Mouse (Mus musculus) neural tube, embryonic 15.5 days (tissue): ENCODE results near the gene Chst10. TPM values are rescaled to one million over a fixed set of nuclear protein-coding genes. Genes with fewer than 3 reads are reported as not detected.

ENCODE experiments used
- ATAC-seq: fragments of 200-750 bp; cut with Nextera tagmentation; 2 replicates; pipeline ENCODE4 v1.8.0; 2017; ENCODE audit warnings: mild to moderate bottlenecking, moderate TSS enrichment, moderate library complexity; ENCODE audit not compliant: low FRiP score
- H3K27ac ChIP-seq: fragments of 300-500 bp; sonication (generic); replicated peaks from 2 replicates; pipeline ENCODE4 v1.5.1; 2015; ENCODE audit warnings: mild to moderate bottlenecking, inconsistent platforms
- H3K27me3 ChIP-seq: fragments of 300-500 bp; sonication (generic); replicated peaks from 2 replicates; pipeline ENCODE4 v1.6.1; 2015; ENCODE audit warnings: inconsistent platforms
- H3K36me3 ChIP-seq: fragments of 300-500 bp; sonication (generic); 2 replicates; pipeline ENCODE4 v1.6.1; 2015; ENCODE audit warnings: inconsistent platforms
- H3K4me1 ChIP-seq: fragments of 300-500 bp; sonication (generic); 2 replicates; pipeline ENCODE4 v1.6.1; 2015; ENCODE audit warnings: inconsistent platforms
- H3K4me2 ChIP-seq: fragments of 300-500 bp; sonication (generic); 2 replicates; pipeline ENCODE4 v1.6.1; 2015; ENCODE audit warnings: inconsistent platforms, mild to moderate bottlenecking, moderate library complexity
- H3K4me3 ChIP-seq: fragments of 300-500 bp; sonication (generic); replicated peaks from 2 replicates; pipeline ENCODE4 v1.5.1; 2015; ENCODE audit warnings: mild to moderate bottlenecking, inconsistent platforms
- H3K9ac ChIP-seq: fragments of 300-500 bp; sonication (generic); replicated peaks from 2 replicates; pipeline ENCODE4 v1.6.1; 2015; ENCODE audit warnings: mild to moderate bottlenecking, inconsistent platforms
- H3K9me3 ChIP-seq: fragments of 300-500 bp; sonication (generic); replicated peaks from 2 replicates; pipeline ENCODE4 v1.6.1; 2016; ENCODE audit warnings: inconsistent platforms
- WGBS: fragments of 180-500 bp; shearing (Covaris S2); methylation state at CpG from one replicate; pipeline ENCODE4 v1.1.7; 2015; ENCODE audit warnings: mixed read lengths; 5-methylcytosine and 5-hydroxymethylcytosine counted together
- polyA plus RNA-seq: library from polyadenylated mRNA; unstranded; fragments of >200 nt; fragmentation: Nextera tagmentation; extraction: Ambion mirVana; gene quantifications from 2 replicates; pipeline ENCODE4 v1.2.1, GENCODE M21; 2015

The Chst10 gene
- polyA plus RNA-seq, 1 experiment from 2014 or later, result 47.5 TPM

DNA sequence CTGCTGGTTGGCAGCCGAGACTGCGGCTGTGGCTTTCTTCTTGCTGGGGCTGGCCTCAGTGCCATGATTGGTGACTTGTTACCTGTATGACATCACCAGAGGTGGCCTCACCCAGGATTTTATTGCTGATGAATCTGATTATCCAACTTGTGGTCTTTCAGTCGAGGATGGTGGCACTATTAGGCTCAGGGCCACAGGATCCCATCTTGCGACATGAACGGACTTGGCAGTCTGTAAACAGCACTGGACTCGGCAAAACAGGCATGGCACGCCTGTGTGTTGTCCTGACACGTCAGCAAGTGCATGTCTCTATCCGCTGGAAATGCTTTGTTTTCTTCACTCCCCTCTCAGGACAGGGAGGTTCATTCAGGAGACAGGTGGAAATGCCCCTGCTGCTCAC is 33.6 kb downstream of the Chst10 start:
- Histone ChIP-seq H3K9ac (no peak overlapping the region), H3K4me2 (no peak overlapping the region), H3K27me3 (no peaks in the 10 kb centered on the region), H3K4me3 (no peak overlapping the region), H3K4me1 (peaks cover 5% of the 10 kb centered on the region), H3K9me3 (no peaks in the 10 kb centered on the region), H3K27ac (no peak overlapping the region), H3K36me3 (peaks cover 43% of the 10 kb centered on the region)
- ATAC-seq, result no peak
- WGBS, result 81% methylated on average over 9 of the region's 9 CpGs

DNA sequence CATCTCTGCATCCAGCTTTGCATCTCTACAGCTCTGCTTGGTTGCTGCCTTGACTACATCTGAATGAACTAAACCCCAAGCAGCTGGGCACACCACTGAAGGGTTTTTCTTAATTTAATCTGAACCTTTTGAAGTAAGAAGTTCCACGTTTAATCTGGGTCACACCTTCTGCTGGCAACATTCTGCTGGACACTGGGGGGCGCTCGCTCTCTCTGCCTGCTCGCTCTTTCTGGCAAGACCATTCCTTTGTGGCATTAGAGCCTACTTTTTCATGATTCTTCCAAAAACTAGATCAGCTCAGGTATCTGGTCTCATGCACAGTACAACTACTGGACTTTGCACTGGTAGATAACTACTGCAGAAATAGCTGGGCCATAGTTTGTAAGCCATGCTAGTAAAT is 35.7 kb downstream of the Chst10 start:
- Histone ChIP-seq H3K36me3 (peaks cover 31% of the 10 kb centered on the region), H3K27ac (no peak overlapping the region), H3K4me1 (peaks cover 5% of the 10 kb centered on the region), H3K27me3 (no peaks in the 10 kb centered on the region), H3K4me2 (no peak overlapping the region), H3K9ac (no peak overlapping the region), H3K9me3 (no peaks in the 10 kb centered on the region), H3K4me3 (no peak overlapping the region)
- ATAC-seq, result no peak
- 18% methylated on average over 4 of the region's 4 CpGs for WGBS

DNA sequence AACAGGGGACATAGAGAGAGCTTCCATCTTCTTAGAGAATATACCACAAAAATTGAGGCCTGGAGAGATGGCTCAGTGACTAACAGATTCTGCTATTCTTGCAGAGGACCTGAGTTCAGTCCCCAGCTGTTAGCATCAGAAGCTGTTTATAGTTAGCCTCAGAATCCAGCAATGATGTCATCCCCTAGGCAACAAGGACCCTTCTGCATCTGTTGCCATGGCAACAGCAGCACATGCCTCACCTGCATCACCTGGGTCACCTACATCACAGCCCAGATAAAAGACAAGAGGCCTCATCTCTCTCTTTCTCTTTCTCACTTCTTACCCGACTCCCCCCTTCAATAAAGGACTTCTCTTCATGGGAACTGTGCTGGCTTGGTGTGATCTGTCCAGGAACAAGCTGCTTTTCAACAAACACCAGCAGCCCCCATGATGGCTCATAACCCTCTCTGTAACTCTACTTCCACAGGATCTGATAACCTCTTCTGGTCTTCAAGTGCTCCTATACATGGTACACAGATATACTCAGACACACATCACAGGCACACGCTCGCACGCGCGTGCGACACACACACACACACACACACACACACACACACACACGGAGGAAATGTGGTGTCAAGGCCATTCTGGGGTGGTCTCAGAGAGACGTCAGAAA is 37.0 kb downstream of the Chst10 start:
- Histone ChIP-seq H3K4me1 (peaks cover 5% of the 10 kb centered on the region), H3K36me3 (peaks cover 22% of the 10 kb centered on the region), H3K9ac (no peak overlapping the region), H3K27ac (no peak overlapping the region), H3K27me3 (no peaks in the 10 kb centered on the region), H3K4me2 (no peak overlapping the region), H3K4me3 (no peak overlapping the region), H3K9me3 (no peaks in the 10 kb centered on the region)
- WGBS, result 86% methylated on average over 9 of the region's 9 CpGs
- no peak; the same call in 1 of the 2 replicates for ATAC-seq

DNA sequence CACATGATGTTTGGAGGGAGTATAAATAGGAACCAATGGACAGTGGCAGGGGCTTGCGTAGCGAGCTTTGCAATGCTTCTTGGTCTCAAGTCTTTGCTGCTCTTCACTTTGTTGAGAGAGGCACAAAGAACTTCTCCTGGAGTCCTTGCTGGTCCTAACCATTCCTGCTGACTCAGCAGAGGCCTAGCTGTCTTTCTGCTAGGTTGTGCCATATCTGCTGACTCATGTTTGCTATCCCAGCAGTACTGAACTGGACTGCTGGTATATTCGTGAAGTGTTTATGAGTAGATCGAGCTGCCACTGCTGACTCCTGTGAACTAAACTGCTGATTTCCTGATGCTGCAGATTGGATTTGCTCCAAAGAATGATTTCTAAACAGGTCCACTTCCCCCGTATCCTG is 37.8 kb downstream of the Chst10 start:
- H3K27ac ChIP-seq, result no peak overlapping the region
- no peaks in the 10 kb centered on the region for H3K9me3 ChIP-seq
- H3K36me3 ChIP-seq, result peaks cover 16% of the 10 kb centered on the region
- no peaks in the 10 kb centered on the region for H3K27me3 ChIP-seq
- no peak overlapping the region for H3K9ac ChIP-seq
- no peak for ATAC-seq
- H3K4me3 ChIP-seq, result no peak overlapping the region
- H3K4me2 ChIP-seq, result no peak overlapping the region
- 89% methylated on average over 5 of the region's 5 CpGs for WGBS
- peaks cover 5% of the 10 kb centered on the region for H3K4me1 ChIP-seq

DNA sequence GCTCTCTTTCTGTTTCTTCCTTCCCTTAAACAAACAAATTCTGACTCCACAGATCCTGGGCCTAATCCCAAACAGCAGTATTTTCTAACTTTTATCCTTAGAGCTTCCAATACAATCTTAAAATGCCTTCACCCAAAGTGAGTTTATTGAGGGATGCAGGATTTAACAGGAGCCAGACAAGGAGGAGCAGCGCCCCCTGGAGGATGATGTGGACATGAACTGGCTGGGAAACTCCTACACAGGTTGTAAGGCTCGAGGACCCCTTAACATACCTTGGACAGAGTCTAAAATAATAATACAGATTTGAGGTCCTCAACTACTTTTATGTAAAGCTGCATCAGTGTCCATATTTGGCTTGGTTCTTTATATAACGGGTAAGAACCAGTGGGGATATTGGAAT is 41.8 kb downstream of the Chst10 start:
- ATAC-seq, result peak; percentile 75; the same call in 1 of the 2 replicates
- Histone ChIP-seq H3K4me3 (no peak overlapping the region), H3K27me3 (peaks cover 6% of the 10 kb centered on the region), H3K27ac (no peak overlapping the region), H3K4me2 (no peak overlapping the region), H3K4me1 (peaks cover 5% of the 10 kb centered on the region), H3K9me3 (no peaks in the 10 kb centered on the region), H3K36me3 (no peaks in the 10 kb centered on the region), H3K9ac (no peak overlapping the region)
- 16% methylated on average over 3 of the region's 3 CpGs for WGBS

DNA sequence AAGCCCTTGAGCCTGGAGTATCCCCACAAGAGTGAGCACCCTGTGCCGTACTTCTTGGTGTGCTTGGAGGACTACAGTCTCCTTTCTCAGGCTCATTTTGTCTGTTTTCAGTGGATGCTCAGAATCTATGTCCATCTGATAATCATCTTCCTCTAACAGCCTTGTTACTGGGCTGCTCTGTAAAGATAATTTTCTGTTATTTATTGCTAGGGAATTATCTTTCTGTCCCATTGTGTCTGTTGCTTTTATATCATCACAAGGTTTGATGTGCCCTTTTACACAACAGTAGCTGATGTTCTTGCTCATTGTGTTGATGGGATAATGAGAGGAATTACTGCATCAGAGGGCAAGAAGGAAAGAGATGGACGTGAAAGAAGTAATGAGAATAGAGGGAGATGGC is 45.7 kb downstream of the Chst10 start:
- WGBS, result 66% methylated on average over 2 of the region's 2 CpGs
- Histone ChIP-seq H3K27me3 (peaks cover 9% of the 10 kb centered on the region), H3K9ac (no peak overlapping the region)

DNA sequence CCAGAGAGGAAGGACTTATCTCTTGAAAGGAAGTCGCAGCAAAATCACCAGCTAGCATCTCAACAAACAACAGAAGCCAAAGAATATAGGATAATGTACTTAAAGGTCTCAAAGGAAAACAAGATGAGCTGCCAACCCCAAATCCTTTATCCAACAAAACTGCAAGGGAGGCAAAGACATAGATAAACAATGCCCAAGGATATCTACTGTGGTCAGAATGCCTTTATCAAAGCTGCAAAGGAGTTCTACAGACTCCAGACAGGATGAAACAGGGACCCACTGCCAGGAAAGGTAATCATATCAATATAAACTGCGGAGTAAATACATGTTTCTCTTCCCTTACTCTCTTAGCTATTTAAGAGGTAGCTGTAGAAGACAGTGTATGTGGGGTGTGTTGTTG is 47.3 kb downstream of the Chst10 start:
- H3K36me3 ChIP-seq, result no peaks in the 10 kb centered on the region
- peaks cover 9% of the 10 kb centered on the region for H3K27me3 ChIP-seq

More for the DNA sequence above, 45.7 kb downstream of the Chst10 start:
- H3K4me1 ChIP-seq, result peaks cover 23% of the 10 kb centered on the region
- no peaks in the 10 kb centered on the region for H3K9me3 ChIP-seq
- ATAC-seq, result no peak
- H3K27ac ChIP-seq, result no peak overlapping the region
- H3K36me3 ChIP-seq, result no peaks in the 10 kb centered on the region
- no peak overlapping the region for H3K4me3 ChIP-seq
- no peak overlapping the region for H3K4me2 ChIP-seq

DNA sequence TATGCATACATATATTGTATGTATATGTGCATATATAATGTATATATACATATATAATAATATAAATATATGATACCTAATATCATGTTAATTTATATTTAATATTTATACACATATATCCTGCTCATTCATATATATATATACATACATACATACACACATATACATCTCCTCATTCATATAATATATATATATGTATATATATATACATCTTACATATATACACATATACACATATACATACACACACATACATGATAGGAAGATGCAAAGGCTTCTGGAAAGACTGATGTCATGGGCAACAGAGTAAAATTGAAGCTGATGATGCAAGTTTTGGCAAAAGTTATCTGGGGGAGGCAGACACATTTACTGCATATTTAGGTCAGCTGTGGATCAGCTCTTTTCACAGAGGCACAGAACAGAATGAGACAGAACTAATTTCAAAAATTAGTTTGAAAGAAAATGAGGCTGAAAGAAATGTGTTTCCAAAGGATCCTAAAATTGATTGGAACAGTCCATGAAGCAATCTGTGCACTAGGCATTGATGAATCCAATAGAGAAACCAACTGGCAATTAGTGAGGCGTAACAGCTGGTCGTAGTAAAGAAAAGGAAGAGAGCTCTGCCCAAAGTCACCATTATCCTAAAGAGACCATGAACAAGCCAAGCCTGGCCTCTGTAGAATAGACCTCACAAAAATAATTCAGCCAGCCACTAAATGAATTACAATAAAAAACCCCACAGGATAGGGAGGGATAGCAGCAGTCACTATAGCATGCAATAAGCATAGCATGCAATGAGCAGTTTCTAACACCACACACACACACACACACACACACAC is 49.3 kb downstream of the Chst10 start:
- peaks cover 9% of the 10 kb centered on the region; the same call in 1 of the 2 replicates for H3K27me3 ChIP-seq
- ATAC-seq, result peak; percentile 47
- peak overlapping the region; percentile 89 for H3K27ac ChIP-seq
- H3K36me3 ChIP-seq, result no peaks in the 10 kb centered on the region
- H3K4me3 ChIP-seq, result peak overlapping the region; percentile 25; the same call in 1 of the 2 replicates
- 24% methylated on average over 2 of the region's 2 CpGs for WGBS
- H3K9ac ChIP-seq, result no peak overlapping the region
- H3K9me3 ChIP-seq, result no peaks in the 10 kb centered on the region
- H3K4me1 ChIP-seq, result peaks cover 23% of the 10 kb centered on the region
- peak overlapping the region; percentile 51 for H3K4me2 ChIP-seq

More for the DNA sequence above, 47.3 kb downstream of the Chst10 start:
- Histone ChIP-seq H3K9me3 (no peaks in the 10 kb centered on the region), H3K4me1 (peaks cover 23% of the 10 kb centered on the region), H3K27ac (no peak overlapping the region), H3K4me3 (no peak overlapping the region), H3K4me2 (no peak overlapping the region), H3K9ac (no peak overlapping the region)
- 92% methylated on average over 2 of the region's 2 CpGs for WGBS
- ATAC-seq, result no peak

DNA sequence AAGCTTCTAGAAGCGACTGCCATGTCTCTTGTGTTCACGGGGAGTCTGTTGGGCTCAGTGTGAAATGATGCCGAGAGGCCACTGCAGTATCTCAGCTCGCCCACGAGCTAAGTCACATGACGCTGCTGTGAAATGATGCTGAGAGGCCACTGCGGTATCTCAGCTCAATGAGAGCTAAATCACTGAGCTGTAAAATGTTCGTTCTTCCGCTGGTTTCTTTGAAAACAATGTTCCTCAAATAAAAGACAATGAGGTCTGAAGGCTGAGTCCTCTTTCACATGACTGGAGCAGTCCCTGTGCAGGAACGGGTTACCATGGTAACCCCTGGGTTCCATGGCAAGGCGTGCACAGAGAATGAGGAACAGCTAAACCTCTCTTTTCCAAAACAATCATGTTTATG is 50.0 kb downstream of the Chst10 start:
- ATAC-seq, result peak; percentile 92
- peaks cover 23% of the 10 kb centered on the region for H3K4me1 ChIP-seq
- peak overlapping the region; percentile 25 for H3K4me3 ChIP-seq
- H3K27me3 ChIP-seq, result peaks cover 9% of the 10 kb centered on the region; the same call in 1 of the 2 replicates
- peak overlapping the region; percentile 51 for H3K4me2 ChIP-seq
- H3K27ac ChIP-seq, result peak overlapping the region; percentile 89
- 9% methylated on average over 11 of the region's 11 CpGs for WGBS
- 0 out of 2 replicates have a peak overlapping the region, but pooled peaks have one; percentile 28 for H3K9ac ChIP-seq
- H3K36me3 ChIP-seq, result no peaks in the 10 kb centered on the region
- no peaks in the 10 kb centered on the region for H3K9me3 ChIP-seq

DNA sequence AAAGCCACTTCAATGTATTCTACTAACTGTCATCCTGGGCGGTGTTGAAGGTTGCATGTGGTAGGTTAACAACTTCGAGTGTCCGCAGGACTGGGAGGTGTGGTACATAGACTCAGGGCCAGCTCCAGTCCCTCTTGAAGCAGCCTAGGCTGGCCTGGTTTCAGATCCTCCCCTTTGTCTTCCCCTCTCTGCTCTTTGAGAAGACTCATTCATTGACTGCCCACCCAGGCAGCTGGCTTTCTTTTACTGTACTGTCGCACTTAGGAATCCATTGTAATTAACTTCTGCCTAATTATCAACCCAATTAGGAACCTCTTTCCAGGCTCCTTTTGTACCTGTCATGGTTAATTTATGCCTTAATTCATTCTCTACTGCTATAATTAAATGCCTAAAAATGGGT is 54.7 kb downstream of the Chst10 start:
- Histone ChIP-seq H3K36me3 (no peaks in the 10 kb centered on the region), H3K27me3 (peaks cover 8% of the 10 kb centered on the region; the same call in 1 of the 2 replicates), H3K27ac (no peak overlapping the region), H3K4me2 (no peak overlapping the region), H3K4me1 (peaks cover 10% of the 10 kb centered on the region), H3K9me3 (no peaks in the 10 kb centered on the region), H3K4me3 (no peak overlapping the region), H3K9ac (no peak overlapping the region)
- ATAC-seq, result no peak
- WGBS, result 37% methylated on average over 4 of the region's 4 CpGs

DNA sequence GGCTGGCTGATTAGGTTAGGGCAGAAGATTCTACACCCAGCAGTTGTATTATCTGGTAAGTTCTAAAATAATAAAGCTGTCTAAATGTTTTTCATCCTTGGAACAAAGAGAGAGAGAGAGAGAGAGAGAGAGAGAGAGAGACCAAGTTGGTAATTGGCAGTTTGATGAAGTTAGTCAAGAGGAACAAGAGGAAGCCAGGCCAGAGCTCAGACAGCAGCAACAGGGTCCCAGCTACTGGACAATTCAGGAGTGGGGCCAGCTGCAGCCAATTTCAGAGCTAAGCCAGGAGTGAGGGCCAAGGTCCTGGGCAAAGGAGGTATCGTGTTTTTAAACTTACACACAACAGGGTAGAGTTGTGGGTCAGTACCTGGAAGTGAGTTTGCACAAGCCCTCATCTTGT is 55.1 kb downstream of the Chst10 start:
- H3K4me2 ChIP-seq, result no peak overlapping the region
- H3K27me3 ChIP-seq, result peaks cover 8% of the 10 kb centered on the region; the same call in 1 of the 2 replicates
- no peak for ATAC-seq
- WGBS, result 70% methylated on average over 1 of the region's 1 CpGs
- H3K9me3 ChIP-seq, result no peaks in the 10 kb centered on the region
- H3K36me3 ChIP-seq, result no peaks in the 10 kb centered on the region
- no peak overlapping the region for H3K9ac ChIP-seq
- peaks cover 6% of the 10 kb centered on the region for H3K4me1 ChIP-seq
- no peak overlapping the region for H3K27ac ChIP-seq
- no peak overlapping the region for H3K4me3 ChIP-seq

DNA sequence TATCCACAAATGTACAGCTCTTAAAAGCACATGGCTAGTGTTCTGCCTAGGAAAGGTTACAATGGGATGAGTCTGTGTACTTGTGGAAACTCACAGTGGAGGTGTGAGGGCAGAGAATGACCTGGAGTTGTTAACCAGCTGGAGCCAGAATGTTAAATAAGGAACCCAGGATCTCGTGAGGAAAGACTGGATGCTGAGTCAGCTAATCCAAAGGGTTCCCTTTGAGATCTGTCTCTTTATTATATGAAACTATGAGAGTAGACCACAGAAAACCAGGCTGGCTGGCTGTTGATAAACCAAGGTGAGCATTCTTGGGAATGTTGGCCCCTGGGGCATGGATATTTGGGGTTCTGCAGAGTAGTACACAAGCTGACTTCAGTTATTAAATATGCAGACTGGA is 58.0 kb downstream of the Chst10 start:
- no peak overlapping the region for H3K4me3 ChIP-seq
- no peak overlapping the region for H3K9ac ChIP-seq
- H3K4me2 ChIP-seq, result no peak overlapping the region
- peaks cover 8% of the 10 kb centered on the region; the same call in 1 of the 2 replicates for H3K27me3 ChIP-seq
- no peak for ATAC-seq
- H3K27ac ChIP-seq, result no peak overlapping the region
- 50% methylated on average over 1 of the region's 1 CpGs for WGBS
- H3K4me1 ChIP-seq, result peaks cover 14% of the 10 kb centered on the region
- H3K36me3 ChIP-seq, result no peaks in the 10 kb centered on the region
- H3K9me3 ChIP-seq, result no peaks in the 10 kb centered on the region
